Mouse (Mus musculus): ENCODE data around the gene Grid1.

GRCm38 (mm10) chr14:34884194-34884593 lies 64.3 kb downstream of the Grid1 start:
- no peak for TF ChIP-seq CTCF (IDR thresholded peaks at IDR 0.05)
- TF ChIP-seq EP300 (IDR thresholded peaks at IDR 0.05): no peak

All from lung, postnatal 0 days (tissue).